9 mouse cellular contexts compared by ENCODE assay signal in genomic region chr1:195040437-195040836, GRCm38 (mm10). TPM values are rescaled to one million over a fixed set of nuclear protein-coding genes. Genes with fewer than 3 reads are reported as not detected.
DNase-seq lines count a peak whose midpoint lies in the region; ATAC-seq lines count a peak whose summit lies in the region.
"Had no signal": no experiment of that assay in that cellular context is flagged by ENCODE, and none has a peak within 500 bp of the region (broad histone marks: within the 10 kb centered on the region; RNA-seq: fewer than 3 reads in every experiment).

No protein-coding gene starts in this region.

- H3K9ac ChIP-seq in liver, embryonic 12.5 days: no peak overlapping the region
- H3K9ac ChIP-seq: embryonic facial prominence, embryonic 13.5 days had no signal

- ATAC-seq in liver, embryonic 12.5 days: peak; percentile 72; the same call in 1 of the 2 replicates
- ATAC-seq in neutrophil, adult 5-6 weeks (ENCODE audit: extremely low read depth, insufficient number of reproducible peaks, low FRiP score, poor library complexity, severe bottlenecking): peak; percentile 92

- no peak overlapping the region for H3K27ac ChIP-seq in liver, embryonic 12.5 days
- H3K27ac ChIP-seq: embryonic facial prominence, embryonic 13.5 days had no signal

- no peaks in the 10 kb centered on the region for H3K4me1 ChIP-seq in liver, embryonic 12.5 days
- H3K4me1 ChIP-seq: embryonic facial prominence, embryonic 13.5 days had no signal

- no peaks in the 10 kb centered on the region for H3K36me3 ChIP-seq in liver, embryonic 12.5 days
- H3K36me3 ChIP-seq: embryonic facial prominence, embryonic 13.5 days had no signal

- no peak overlapping the region for H3K4me3 ChIP-seq in liver, embryonic 12.5 days
- H3K4me3 ChIP-seq: embryonic facial prominence, embryonic 13.5 days had no signal

- H3K4me2 ChIP-seq in liver, embryonic 12.5 days: no peak overlapping the region
- H3K4me2 ChIP-seq: embryonic facial prominence, embryonic 13.5 days had no signal

- no peaks in the 10 kb centered on the region for H3K27me3 ChIP-seq in liver, embryonic 12.5 days (replicated peaks)
- H3K27me3 ChIP-seq: embryonic facial prominence, embryonic 13.5 days had no signal

- no peaks in the 10 kb centered on the region for H3K9me3 ChIP-seq in liver, embryonic 12.5 days (replicated peaks)
- H3K9me3 ChIP-seq: embryonic facial prominence, embryonic 13.5 days had no signal

- DNase-seq in kidney, adult 9 months: peak; percentile 64
- no peak for DNase-seq in kidney, adult 18-20 months
- peak; percentile 71 for DNase-seq in ES-CJ7 (ENCODE audit: low read depth, low spot score)
- DNase-seq in c-Kit-positive CD71-positive TER-119-negative erythroid progenitor cells, embryonic 14.5 days (ENCODE audit: low read depth): peak; percentile 61
- peak; percentile 27 for DNase-seq in forelimb bud, embryonic 11.5 days (ENCODE audit: low read depth, low spot score)
- no peak for DNase-seq in urinary bladder, postnatal 4 days (ENCODE audit: low spot score in 2 of 2)

RNA-seq across cellular contexts. Expression of gene Cd46, which starts 51.6 kb away (rescaled TPM):
- polyA plus RNA-seq in liver, embryonic 12.5 days (2016; fragmentation: Nextera tagmentation; extraction: Ambion mirVana): 0.90 and 1.1 TPM in 2 replicates
- total RNA-seq in neutrophil, adult 5-6 weeks (2017): 8.6 and 9.5 TPM in 2 replicates

Comparison
In these comparisons a context has a peak if more than half of its experiments do, and no peak if none do; other contexts are left out.
1. DNase-seq: peak in kidney, adult 9 months (single experiment), ES-CJ7 (single experiment), c-Kit-positive CD71-positive TER-119-negative erythroid progenitor cells, embryonic 14.5 days (single experiment) and forelimb bud, embryonic 11.5 days (single experiment); none in kidney, adult 18-20 months (single experiment) and urinary bladder, postnatal 4 days (0 of 2).